Mouse (Mus musculus) kidney, postnatal 10 days (tissue): ENCODE data around the gene Rpl9-ps6.
A peak's percentile ranks its signal among the peaks of the same experiment; 100 is the strongest.

Experiments
- DNase-seq: peaks from one replicate; pipeline ENCODE4 v3.0.0; 2021; ENCODE audit warnings: mixed read lengths

The Rpl9-ps6 gene

DNA sequence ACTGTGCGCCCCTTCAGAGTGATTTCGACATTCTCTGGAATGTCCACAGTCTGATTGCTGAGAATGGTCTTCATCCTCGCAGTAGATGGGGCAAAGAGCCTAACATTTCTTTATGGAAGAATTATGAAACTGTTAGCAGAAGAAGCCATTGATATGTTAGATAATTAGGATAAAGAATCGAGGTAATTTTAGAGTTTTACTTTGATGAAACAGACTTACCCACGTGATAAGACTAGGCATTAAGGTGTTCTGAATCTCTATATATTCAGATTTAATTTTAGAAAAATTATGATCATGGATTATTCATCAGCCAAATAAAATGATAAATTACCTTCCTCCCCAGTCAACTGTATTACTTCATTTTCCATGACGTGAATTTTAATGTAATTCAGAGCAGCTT lies at the start of gene Rpl9-ps6:
Gene Rpl9-ps6, minus strand, starts transcription at position 101 of the 400 bp plus-strand sequence.
- no peak for DNase-seq

DNA sequence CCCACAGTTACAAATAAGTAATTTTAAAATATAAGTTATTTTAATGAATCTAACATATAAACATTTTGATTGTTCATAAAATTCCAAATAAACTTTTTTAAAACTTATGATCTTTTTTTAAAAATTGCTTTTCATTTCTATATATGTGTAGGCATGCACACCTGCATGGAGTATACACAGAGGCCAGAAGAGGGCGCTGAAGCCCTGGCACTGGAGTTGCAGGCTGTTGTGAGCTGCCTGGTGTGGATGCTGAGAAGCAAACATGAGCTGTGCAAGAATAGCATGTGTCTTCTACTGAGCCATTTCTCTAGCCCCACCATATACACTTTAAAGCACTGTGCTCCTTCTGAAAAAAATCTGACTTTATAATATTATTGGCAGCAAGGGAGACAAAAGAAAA lies 46.1 kb upstream of the Rpl9-ps6 start:
- peak; percentile 18 for DNase-seq

DNA sequence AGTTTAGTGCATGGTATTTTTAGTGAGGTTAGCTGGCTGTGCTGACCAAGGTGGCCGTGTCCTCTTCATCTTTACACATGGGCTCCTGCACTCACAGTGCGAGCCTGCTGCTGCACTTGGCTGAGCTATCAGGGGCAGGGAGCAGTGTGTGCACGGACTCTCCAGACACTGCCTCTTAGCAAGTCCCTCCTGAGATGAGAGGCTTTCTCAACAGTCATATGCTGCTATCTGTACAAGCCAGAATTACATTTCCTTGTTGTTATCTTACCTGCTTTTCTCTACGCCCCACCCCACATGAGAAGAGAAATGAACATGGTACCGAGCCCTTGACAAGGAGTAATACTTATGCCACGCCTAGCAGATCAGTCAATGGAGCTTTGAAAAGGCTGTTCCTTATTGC lies 44.6 kb upstream of the Rpl9-ps6 start:
- no peak for DNase-seq

DNA sequence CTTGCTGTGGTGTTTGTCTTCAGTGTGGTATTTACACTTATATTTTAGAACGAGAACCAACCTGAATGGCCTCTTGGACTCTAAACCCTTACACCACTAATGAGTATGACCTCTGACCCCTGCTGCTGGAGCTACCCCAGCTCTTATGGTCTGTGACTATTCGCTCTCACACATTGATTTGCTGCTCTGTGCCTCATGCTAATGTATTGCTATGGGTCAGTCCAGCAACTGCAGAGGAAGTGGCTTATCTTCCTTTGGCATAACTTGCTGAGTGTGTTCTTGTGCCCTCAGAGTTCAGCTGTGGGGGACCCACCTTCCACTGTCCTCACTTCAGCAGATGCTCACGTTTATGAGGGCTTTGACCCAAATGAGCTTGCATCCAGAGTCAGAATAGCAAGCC lies 43.9 kb upstream of the Rpl9-ps6 start:
- peak; percentile 34 for DNase-seq

DNA sequence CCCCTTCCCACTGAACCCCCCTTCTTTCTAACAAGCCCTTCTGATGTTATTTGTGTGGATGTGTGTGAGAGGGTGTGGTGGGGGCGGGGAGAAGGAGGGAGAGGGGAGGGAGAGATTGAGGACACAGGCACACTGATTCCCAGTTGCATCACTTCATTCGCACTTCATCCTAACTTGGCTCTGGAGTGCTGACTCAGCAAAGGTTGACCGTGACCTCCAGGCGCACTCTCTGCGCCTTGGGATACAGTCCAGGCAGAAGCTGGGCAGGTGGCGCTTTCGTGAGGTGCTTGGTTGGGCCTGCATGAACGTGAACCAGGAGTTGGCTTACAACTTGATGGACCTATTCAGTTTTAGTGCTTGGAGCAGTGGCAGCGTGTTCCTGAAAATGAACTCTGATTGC lies 41.1 kb upstream of the Rpl9-ps6 start:
- DNase-seq, result no peak

DNA sequence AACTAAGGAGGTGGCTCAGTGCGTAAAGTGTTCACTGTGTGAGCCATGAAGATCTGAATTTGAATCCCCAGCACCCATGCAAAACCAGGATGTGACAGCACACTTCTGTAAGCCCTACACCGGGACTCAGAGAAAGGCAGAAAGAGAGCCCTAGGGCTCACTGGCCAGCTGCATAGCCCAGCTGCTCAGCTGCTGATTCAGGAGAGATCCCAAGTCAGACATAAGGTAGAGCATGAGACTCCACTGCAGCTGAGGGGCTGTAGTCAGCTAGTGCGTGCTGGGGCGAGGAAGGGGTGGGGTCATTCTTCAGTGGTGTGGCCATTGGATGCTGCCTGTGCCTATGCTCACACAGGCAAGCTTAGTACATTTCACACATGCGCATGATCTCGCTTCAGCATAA lies 40.7 kb upstream of the Rpl9-ps6 start:
- no peak for DNase-seq

DNA sequence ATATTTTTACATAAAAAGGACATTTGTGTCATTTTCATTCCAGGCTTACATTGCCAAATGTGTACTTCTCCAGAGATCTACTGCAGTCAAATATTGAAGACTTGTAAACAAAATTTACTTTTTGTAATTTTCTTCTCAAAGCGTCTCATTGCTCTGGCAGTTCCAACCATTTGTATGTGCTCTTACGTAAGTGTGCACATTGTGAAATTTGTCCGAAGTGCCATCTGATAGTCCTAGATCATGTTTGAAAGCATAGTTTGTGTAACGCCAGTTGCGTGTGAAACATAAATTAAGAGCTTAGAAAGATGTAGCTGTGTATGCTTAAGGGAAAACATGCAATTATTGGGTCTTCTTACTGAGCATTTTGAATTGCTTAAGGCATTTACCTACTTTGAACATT lies 40.1 kb upstream of the Rpl9-ps6 start:
- no peak for DNase-seq

DNA sequence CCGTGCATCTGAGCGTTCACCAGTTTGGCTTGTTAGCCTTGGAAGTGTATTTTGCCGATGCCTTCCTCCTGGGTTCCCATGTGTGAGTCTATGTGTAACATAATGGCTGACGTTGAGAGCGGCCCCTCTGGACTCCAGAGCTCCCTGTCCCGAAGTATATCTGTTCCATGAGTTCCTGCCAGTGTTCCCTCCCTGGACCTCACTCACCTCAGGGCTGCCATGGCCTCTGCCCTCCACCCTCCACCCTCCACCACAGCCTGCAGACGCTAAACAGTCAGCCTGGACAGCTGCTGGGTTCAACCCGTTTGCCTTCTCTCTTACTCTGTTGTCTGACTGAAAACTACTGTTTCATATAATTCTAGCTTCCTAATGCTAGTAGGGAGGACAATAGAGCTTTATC lies 39.7 kb upstream of the Rpl9-ps6 start:
- no peak for DNase-seq

DNA sequence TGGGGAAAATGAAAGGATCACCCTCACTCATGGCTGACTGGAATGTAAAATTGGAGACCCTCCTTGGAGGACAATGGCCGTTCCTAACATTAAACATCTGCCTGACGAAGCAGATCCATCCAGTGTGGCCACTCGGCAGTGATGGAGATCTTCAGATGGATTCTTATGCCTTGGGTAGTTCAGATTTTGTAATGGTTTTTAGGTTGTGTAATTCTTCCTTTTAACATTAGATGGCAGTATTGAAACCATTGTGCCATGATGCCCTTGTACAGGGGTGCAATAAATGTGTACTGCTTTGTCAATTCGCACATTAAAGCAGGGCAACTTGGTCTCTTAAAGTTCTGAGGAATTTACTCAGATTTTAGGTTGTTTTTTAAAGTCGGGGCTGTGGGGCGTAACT lies 35.0 kb upstream of the Rpl9-ps6 start:
- DNase-seq, result no peak

DNA sequence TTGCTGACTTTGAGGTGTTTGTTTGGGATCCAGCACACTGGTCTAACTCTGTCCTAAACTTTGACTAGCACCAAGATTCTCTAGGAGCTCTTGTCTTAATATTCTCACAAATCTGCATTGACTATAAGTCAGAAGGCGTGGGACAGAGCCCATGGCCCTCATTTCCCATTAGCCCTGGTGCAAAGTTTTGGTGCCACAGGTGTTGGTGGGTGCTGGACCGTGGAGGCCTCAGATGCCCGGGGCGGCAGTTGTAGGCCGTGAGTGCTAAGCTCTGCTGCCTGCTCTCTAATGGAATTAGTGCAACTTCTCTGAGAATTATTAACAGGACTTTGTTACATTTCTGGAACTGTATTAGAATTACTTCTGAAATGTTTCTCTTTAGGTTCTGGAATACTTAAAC lies 31.6 kb upstream of the Rpl9-ps6 start:
- peak; percentile 74 for DNase-seq

DNA sequence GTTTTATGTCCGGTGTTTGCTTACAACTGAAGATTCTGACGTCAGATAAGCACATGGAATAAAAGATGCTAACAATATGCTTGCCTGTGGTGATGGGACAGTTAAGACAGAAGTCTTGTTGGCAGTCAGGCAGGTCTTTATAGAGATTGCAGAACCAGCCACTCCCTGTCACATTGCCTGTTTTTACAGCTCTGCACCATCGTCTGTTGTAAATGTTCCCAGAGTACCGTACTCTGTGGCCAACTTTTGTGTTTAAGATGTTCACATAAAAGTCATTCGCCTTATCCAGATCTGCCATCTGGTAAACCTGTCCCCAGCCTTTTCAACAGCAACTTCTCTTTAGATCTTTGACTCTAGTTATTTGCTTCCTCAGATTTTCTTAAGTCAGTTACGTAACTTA lies 31.0 kb upstream of the Rpl9-ps6 start:
- no peak for DNase-seq

DNA sequence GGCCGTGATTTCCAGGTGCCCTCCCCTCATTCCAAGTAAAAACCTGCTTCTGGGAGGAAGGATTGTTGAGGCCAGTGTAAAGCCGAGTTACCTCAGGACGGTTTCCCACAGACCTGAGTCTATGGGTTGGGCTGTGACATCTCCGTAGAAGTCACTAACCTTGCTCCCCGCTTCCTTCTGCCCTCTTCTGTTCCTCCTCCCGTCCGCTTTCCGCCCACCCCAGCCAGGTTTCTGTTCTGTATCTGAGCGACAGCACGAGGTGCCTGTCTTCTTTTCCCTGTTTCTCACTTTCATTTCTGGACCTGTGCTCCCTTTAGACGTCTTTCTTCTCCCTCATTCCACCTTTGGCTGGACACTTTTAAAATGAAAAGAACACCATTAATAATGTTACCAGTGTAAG lies 28.7 kb upstream of the Rpl9-ps6 start:
- no peak for DNase-seq

DNA sequence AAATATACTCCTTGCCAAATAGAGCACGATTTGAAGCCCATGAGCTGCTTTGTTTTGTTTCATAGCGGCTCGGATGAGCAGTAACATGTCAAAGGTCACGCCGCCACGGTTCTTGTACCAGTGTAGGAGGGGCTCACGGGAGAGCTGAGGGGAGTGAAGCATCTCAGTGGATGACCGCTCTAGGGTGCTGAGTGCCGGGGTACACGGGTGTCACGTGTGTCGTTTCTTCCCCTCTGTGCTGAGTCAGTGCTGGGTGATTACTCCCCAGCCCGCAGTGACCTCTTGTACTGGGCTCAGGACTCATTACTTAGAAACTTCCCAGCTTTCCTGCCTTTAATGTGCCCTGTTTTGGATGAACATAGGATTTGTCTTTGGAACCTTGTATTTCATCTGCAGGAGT lies 28.2 kb upstream of the Rpl9-ps6 start:
- peak; percentile 58 for DNase-seq

DNA sequence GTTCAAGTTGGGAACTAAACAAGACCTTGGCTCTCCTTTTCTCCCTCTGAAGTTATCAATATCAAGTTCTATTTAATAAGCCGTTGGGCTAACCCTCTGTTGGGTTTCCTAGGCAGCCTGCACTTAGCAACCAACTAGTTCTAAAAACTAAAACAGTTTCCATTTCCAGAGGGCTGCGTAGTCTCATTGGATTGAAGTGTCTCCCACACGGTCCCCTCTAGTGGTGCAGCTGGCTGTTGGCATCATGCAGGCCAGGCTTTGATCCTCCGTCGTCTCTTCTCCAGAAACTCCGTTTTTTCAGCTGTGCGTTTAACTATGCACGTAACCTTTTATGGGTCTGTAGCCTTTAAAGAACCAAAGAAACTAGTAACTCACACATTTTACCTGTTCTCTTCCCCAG lies 27.1 kb upstream of the Rpl9-ps6 start:
- no peak for DNase-seq

DNA sequence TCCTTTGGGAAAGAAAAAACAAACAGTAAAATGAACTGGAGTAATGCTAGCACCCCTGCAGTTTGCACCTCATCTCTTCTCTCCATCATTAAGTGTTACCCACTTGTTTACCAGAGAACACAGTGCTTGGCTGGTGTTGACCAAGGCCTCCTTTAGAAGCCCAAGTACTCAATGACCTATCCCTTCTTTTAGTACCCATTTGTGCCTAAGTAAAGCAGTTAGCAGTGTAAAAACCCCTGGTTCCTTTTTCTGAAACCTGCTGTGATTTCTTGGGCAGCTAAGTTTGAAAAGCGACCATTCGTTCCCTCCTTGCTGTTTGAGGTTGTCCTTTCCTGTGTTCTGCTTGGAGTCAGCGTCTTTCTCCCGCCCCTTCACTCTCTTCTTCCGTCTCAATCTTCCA lies 26.6 kb upstream of the Rpl9-ps6 start:
- DNase-seq, result no peak

DNA sequence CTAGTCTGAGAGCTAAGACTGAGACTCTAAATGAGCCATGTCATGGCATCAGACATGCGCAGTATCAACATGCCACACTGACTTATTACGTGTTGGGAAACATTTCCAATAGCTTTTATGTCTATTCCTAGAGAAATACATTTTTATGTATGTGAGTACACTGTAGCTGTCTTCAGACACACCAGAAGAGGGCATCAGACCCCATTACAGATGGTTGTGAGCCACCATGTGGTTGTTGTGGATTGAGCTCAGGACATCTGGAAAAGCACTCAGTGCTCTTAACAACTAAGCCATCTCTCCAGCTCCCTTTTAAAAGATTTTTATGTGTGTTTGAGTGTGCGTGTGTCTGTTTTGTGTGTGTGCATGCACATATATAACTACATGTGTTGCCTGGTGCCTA lies 26.0 kb upstream of the Rpl9-ps6 start:
- no peak for DNase-seq

DNA sequence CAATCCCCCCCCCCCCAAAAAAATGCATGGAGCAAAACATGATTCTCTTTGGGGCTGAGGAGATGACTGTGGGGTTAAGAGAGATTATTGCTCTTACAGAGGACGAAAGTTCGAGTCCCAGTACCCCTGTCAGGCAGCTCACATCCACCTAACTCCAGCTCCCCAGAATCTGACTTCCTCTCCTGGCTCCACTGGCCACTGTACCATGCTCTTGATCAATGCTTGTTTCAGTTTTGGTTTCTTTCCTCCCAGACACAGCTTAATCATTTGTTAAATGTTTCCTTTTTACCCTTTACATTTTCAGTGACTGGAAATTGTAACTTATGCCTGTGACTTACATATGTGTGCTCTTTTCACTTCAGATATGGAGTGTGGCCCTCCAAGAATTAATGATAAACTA lies 24.6 kb upstream of the Rpl9-ps6 start:
- no peak for DNase-seq

DNA sequence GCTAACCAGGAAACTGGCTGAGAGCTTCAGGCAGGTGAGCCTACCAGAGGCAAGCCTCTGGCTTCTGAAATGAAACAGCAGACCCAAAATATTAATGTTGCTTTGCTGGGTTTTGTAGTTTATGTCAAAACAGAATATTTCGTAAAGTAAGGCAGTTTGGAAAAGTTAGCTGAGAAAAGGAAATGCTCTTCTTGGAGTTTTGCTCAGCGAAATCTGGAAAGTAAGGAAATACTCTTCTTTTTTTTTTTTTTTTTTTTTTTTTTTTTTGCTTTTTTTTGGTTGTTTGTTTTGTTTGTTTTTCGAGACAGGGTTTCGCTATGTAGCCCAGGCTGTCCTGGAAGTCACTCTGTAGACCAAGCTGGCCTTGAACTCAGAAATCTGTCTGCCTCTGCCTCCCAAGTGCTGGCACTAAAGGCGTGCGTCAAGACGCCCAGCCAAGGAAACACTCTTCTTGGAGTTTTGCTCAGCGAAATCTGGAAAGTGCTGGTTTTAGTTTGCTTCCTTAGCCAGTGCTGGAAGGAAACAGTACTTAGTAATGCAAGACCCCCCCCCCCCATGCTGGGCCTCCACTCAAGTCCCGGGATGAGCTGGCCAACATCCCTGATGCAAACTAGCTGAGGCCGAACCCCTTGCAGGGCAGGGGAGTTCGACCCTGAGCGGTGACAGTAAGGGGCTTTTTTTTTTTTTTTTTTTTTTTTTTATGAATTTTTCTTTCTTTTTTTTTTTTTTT lies 23.0 kb upstream of the Rpl9-ps6 start:
- no peak for DNase-seq

DNA sequence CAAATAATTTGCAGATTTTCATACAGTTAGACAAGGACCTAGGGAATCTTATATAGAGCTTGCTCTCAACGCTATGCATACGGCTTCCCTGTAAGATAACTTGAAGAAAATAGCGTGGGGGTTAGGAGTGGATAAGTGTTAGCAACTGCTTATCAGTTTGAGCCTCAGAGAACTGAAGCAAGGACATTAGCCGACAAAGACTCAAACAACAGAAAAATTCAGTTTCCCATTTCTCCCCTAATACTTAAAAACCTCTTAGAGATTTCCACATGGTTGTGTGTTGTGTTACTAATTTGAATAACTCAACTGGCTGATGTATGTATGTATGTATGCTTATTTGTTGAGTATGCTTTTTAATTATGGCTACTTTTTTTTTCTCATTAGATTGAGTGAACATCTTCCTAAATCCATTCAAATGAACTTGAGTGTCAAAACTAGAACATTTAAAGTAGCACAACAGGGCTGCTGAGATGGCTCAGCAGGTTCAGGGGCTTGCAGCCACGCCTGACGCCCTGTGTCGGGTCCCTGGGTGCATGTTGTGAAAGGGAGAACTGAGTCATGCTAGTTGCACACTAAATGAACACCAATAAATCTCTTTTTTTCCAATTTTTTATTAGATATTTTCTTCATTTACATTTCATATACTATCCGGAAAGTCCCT lies 21.3 kb upstream of the Rpl9-ps6 start:
- no peak for DNase-seq

DNA sequence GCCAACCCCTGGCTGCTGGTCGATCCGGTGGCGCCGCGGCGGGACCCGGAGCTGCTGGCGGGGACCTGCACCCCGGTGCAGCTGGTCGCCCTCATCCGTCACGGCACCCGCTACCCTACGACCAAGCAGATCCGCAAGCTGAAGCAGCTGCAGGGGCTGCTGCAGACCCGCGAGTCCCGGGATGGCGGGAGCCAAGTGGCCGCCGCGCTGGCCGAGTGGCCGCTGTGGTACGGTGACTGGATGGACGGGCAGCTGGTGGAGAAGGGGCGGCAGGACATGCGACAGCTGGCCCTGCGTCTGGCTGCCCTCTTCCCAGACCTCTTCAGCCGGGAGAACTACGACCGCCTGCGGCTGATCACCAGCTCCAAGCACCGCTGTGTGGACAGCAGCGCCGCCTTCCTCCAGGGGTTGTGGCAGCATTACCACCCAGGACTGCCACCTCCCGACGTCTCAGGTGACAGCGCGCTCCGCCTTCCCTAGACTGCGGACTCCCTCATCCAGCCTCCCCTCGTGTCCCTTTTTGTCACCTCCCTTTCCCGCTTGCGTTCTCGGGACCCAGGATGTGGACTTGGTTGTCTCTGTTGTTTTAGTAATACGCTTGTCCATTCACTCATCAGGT lies 19.8 kb upstream of the Rpl9-ps6 start:
- peak; percentile 81 for DNase-seq

DNA sequence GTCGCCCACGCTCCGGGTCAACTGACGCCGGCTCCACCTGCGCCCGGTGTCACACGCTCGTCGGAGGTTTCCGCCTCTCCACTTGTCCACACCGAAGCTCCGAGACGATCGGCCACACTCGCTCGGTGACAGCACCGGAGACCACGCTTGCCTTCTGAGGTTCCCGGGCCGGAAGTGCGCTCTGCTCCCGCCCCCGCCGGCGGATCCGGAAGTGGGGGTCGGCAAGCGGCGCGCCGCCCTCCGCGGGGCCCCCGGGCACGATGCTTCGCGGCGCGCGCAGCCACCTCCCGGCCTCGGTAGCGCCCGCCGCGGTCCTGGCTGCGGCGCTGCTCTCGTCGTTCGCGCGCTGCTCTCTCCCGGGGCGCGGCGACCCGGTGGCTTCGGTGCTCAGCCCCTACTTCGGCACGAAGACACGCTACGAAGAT lies 19.3 kb upstream of the Rpl9-ps6 start, which contains the start of gene Minpp1:
Gene Minpp1, plus strand, starts transcription at position 89 of the 425 bp plus-strand sequence.
- peak; percentile 91 for DNase-seq

DNA sequence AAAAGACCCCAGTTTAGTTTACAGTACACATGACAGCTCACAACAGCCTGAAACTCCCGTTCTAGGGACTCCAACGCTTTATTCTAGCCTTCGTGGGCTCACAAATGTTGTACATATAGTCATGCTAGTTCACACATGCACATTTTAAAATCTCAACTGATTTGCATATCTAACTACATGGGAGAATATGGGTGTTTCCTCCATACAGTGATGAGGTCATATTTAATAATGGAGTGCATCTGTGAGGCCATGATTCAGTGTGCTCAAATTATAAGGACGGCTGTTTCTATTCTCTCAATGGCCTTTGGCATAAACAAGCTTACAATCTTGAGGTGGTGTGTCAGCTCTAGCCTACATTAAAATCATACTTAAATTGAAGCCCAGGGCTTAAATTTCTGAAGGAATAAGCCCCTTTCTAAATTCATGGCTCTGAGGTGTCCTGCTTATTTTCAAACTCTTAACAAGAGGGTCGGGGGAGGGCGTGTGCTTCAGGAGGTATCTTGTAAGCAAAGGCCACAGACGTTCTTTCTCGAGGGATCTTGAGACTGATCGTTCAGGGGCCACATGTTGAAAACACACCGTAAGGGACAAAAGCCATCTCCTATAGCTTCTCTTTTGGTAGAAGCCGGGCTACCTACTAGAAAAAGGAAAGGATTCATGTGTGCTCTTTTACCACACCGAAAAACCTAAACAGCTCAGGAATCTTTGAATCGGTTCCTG lies 18.7 kb upstream of the Rpl9-ps6 start:
- DNase-seq, result no peak

DNA sequence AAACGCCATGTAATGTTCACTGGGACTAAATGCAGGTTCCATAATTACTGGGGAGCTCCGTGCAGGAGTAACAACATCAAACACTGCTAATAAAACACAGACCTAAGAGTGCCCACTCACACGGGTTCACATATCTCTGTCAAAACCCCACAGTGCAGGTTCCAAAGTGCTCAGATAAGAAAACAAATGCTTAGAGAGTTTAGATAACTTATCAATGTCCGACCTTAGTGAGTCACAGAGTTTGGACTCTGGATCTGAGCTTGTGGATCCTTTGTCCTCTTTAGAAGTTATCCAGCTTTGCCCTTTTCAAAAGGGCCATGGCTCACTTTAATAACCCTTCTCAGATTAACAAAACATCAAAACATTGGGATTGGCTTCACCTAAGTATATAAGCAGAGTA lies 15.1 kb upstream of the Rpl9-ps6 start:
- no peak for DNase-seq
